Mouse (Mus musculus) C2C12 (cell line): Measurements from ENCODE around the gene Atp6v1d. TPM values are rescaled to one million over a fixed set of nuclear protein-coding genes. Genes with fewer than 3 reads are reported as not detected.

ENCODE experiments used
- H3K27me3 ChIP-seq: one replicate; pipeline ENCODE4 v1.6.1; 2011; ENCODE audit not compliant: control insufficient read depth, insufficient read depth, insufficient read length
- H3K36me3 ChIP-seq: one replicate; pipeline ENCODE4 v1.6.1; 2011; ENCODE audit not compliant: control insufficient read depth, insufficient read depth
- H3K4me3 ChIP-seq: one replicate; pipeline ENCODE4 v1.5.1; 2011; ENCODE audit warnings: mild to moderate bottlenecking, control low read depth; ENCODE audit not compliant: poor library complexity, insufficient read depth, severe bottlenecking
- H3K79me2 ChIP-seq: one replicate; pipeline ENCODE4 v1.6.1; 2011; ENCODE audit not compliant: control insufficient read depth, insufficient read depth
- H3K79me3 ChIP-seq: one replicate; pipeline ENCODE4 v1.6.1; 2011; ENCODE audit warnings: low read depth, control low read depth
- H3ac ChIP-seq: one replicate; pipeline ENCODE3; 2011; ENCODE audit warnings: low read depth; ENCODE audit not compliant: control insufficient read depth, insufficient read length
- CEBPB ChIP-seq: IDR thresholded peaks from one replicate; pipeline ENCODE4 v1.6.1; 2011; ENCODE audit warnings: low read depth, mild to moderate bottlenecking, control low read depth, moderate library complexity
- CTCF ChIP-seq: IDR thresholded peaks from one replicate; pipeline ENCODE4 v1.5.1; 2011; ENCODE audit not compliant: control insufficient read depth, insufficient read depth, insufficient read length
- FOSL1 ChIP-seq: IDR thresholded peaks from one replicate; pipeline ENCODE4 v1.8.0; 2011; ENCODE audit warnings: mild to moderate bottlenecking, low read length; ENCODE audit not compliant: poor library complexity, insufficient read depth, severe bottlenecking
- MAX ChIP-seq: IDR thresholded peaks from one replicate; pipeline ENCODE4 v1.6.1; 2011; ENCODE audit warnings: mild to moderate bottlenecking, control low read depth
- MYOD1 ChIP-seq: IDR thresholded peaks from one replicate; pipeline ENCODE4 v1.6.1; 2011; ENCODE audit warnings: low read depth; ENCODE audit not compliant: control insufficient read depth, insufficient read length
- MYOG ChIP-seq: IDR thresholded peaks from one replicate; pipeline ENCODE4 v1.6.1; 2011; ENCODE audit not compliant: control insufficient read depth, insufficient read length; ENCODE audit errors: extremely low read depth
- USF1 ChIP-seq: IDR thresholded peaks from one replicate; pipeline ENCODE4 v1.6.1; 2011; ENCODE audit warnings: low read depth, mild to moderate bottlenecking, control low read depth, moderate library complexity
- polyA plus RNA-seq: library from polyadenylated mRNA; unstranded; fragments of >200 nt; fragmentation: generic; extraction: Trizol; gene quantifications from one replicate; pipeline ENCODE4 v1.2.1, GENCODE M21; 2012; ENCODE audit warnings: missing spikeins

Gene Atp6v1d
- polyA plus RNA-seq, 1 experiment: 32.8 TPM

GRCm38 (mm10) chr12:78834496-78834895 lies 26.9 kb downstream of the Atp6v1d start:
- Histone ChIP-seq H3K27me3 (no peaks in the 10 kb centered on the region), H3K4me3 (no peak overlapping the region), H3K79me3 (no peaks in the 10 kb centered on the region), H3K79me2 (no peaks in the 10 kb centered on the region), H3ac (no peak overlapping the region), H3K36me3 (peaks cover 47% of the 10 kb centered on the region)
- TF ChIP-seq USF1: no peak
- TF ChIP-seq CTCF: no peak
- no peak for TF ChIP-seq CEBPB
- TF ChIP-seq MYOD1: no peak
- no peak for TF ChIP-seq FOSL1

GRCm38 (mm10) chr12:78814437-78814836 lies 47.0 kb downstream of the Atp6v1d start:
- TF ChIP-seq CTCF (no peak), MYOD1 (no peak), USF1 (no peak), CEBPB (no peak), MYOG (no peak), FOSL1 (no peak), MAX (no peak)
- Histone ChIP-seq H3K4me3 (no peak overlapping the region), H3K79me3 (no peaks in the 10 kb centered on the region), H3K27me3 (no peaks in the 10 kb centered on the region), H3K36me3 (peaks cover 3% of the 10 kb centered on the region), H3K79me2 (no peaks in the 10 kb centered on the region), H3ac (no peak overlapping the region)

GRCm38 (mm10) chr12:78801836-78802235 lies 59.6 kb downstream of the Atp6v1d start:
- H3ac ChIP-seq: no peak overlapping the region
- TF ChIP-seq CTCF (no peak), CEBPB (no peak), MYOD1 (no peak), USF1 (no peak), MAX (no peak), MYOG (no peak), FOSL1 (no peak)
- peaks cover 6% of the 10 kb centered on the region for H3K36me3 ChIP-seq
- no peaks in the 10 kb centered on the region for H3K79me2 ChIP-seq
- no peak overlapping the region for H3K4me3 ChIP-seq
- H3K27me3 ChIP-seq: no peaks in the 10 kb centered on the region
- no peaks in the 10 kb centered on the region for H3K79me3 ChIP-seq

GRCm38 (mm10) chr12:78800036-78800435 lies 61.4 kb downstream of the Atp6v1d start:
- Histone ChIP-seq H3K79me2 (no peaks in the 10 kb centered on the region), H3ac (no peak overlapping the region), H3K27me3 (no peaks in the 10 kb centered on the region), H3K4me3 (no peak overlapping the region), H3K79me3 (no peaks in the 10 kb centered on the region), H3K36me3 (peaks cover 6% of the 10 kb centered on the region)
- no peak for TF ChIP-seq CTCF
- TF ChIP-seq MAX: no peak
- no peak for TF ChIP-seq CEBPB
- no peak for TF ChIP-seq MYOD1
- TF ChIP-seq FOSL1: no peak
- no peak for TF ChIP-seq USF1
- TF ChIP-seq MYOG: no peak

- H3K27me3 ChIP-seq: no peaks in the 10 kb centered on the region
These were observed 67.2 kb downstream of the Atp6v1d start for GRCm38 (mm10) chr12:78794236-78794635.

GRCm38 (mm10) chr12:78790791-78791190 lies 70.6 kb downstream of the Atp6v1d start:
- Histone ChIP-seq H3K27me3 (no peaks in the 10 kb centered on the region), H3K79me3 (peaks cover 1% of the 10 kb centered on the region)

More at GRCm38 (mm10) chr12:78794236-78794635, 67.2 kb downstream of the Atp6v1d start:
- Histone ChIP-seq H3K36me3 (peaks cover 6% of the 10 kb centered on the region), H3K4me3 (no peak overlapping the region), H3K79me2 (no peaks in the 10 kb centered on the region), H3ac (no peak overlapping the region), H3K79me3 (no peaks in the 10 kb centered on the region)
- TF ChIP-seq MYOD1 (no peak), MAX (no peak), CEBPB (no peak), MYOG (no peak), FOSL1 (no peak), USF1 (no peak), CTCF (no peak)

More at GRCm38 (mm10) chr12:78790791-78791190, 70.6 kb downstream of the Atp6v1d start:
- TF ChIP-seq MAX (no peak), MYOD1 (no peak), CEBPB (no peak), CTCF (no peak), USF1 (no peak), FOSL1 (no peak), MYOG (no peak)
- Histone ChIP-seq H3K36me3 (no peaks in the 10 kb centered on the region), H3ac (no peak overlapping the region), H3K79me2 (peaks cover 12% of the 10 kb centered on the region), H3K4me3 (no peak overlapping the region)

Other genes starting within 250 kb of the Atp6v1d start
- gene Fam71d, start 170.1 kb downstream of the Atp6v1d start, polyA plus RNA-seq: not detected
- 2.6 TPM for gene Mpp5, start 112.7 kb downstream of the Atp6v1d start, polyA plus RNA-seq
- 63.0 TPM for gene Eif2s1, start 181 bp upstream of the Atp6v1d start, polyA plus RNA-seq
- gene Plek2, start 45.3 kb upstream of the Atp6v1d start, polyA plus RNA-seq: 2.4 TPM
- 0.59 TPM for gene Tmem229b, start 146.0 kb upstream of the Atp6v1d start, polyA plus RNA-seq
- gene Plekhh1, start 167.5 kb upstream of the Atp6v1d start, polyA plus RNA-seq: 1.1 TPM
- 2.7 TPM for gene Pigh, start 228.0 kb upstream of the Atp6v1d start, polyA plus RNA-seq